Mouse (Mus musculus) lung, postnatal 25 days (tissue): ENCODE results near the gene Chdh.

Experiments
- DNase-seq: peaks from one replicate; pipeline ENCODE4 v3.0.0; 2022; ENCODE audit warnings: low spot score

Chdh gene

GRCm38 (mm10) chr14:30014487-30014886 lies 5.7 kb downstream of the Chdh start:
- DNase-seq, result no peak

DNA sequence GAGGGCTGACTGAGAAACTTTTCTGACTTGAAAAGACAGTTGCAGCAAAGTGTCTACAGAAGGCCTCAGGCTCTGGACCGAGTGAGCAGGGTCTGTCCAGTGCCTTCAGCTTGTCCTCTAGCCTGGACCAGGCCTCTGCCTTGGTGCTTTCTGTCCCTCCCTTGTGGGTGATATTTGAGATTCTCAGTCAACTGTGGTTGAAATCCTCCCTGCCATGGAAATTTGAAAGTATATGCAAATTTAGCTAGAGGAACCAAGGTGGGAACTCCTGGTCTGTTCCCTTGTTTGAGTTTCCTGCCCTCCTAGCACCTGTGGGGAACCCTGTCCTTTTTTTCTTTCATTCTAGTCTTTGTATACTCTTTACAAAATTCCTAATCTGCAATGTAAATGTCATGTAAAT lies 6.2 kb downstream of the Chdh start:
- DNase-seq, result no peak

DNA sequence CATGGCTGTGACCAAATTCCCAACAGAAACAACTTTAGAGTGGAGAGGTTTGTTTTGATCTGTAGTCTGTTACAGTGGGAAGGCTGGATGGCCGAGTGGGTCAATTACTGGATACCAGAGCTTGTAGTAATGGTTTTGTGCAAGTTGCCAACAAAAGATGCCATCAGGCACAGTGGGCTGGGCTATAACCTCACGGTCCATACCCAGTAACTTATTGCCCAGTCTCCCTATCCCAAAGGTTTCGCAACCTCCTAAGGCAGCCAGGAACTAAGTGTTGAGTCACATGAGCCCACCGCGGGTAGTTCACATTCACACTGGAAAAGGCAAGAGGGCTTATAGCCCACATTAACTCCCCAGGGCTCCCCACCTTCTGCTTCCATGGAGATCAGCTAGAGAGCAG lies 7.8 kb downstream of the Chdh start:
- no peak for DNase-seq

- DNase-seq, result no peak
These were observed 9.1 kb downstream of the Chdh start for GRCm38 (mm10) chr14:30017794-30018462.

DNA sequence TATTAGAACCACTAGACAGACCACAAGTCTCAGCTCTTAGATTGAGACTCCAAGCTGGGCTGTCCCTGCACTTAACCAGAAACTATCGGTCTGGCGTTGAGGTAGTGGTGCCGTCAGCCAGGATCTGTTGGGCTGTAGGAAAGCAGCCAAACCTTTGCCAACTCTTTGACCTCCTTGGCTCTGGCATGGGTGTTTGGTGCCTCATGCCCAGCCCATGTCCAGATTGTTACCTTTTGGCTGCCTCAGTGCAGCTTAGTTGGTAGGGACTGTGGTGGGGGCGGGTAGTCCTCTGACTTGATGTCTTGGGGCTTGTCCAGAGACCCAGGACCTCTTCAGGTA lies 9.6 kb downstream of the Chdh start:
- DNase-seq, result no peak

DNA sequence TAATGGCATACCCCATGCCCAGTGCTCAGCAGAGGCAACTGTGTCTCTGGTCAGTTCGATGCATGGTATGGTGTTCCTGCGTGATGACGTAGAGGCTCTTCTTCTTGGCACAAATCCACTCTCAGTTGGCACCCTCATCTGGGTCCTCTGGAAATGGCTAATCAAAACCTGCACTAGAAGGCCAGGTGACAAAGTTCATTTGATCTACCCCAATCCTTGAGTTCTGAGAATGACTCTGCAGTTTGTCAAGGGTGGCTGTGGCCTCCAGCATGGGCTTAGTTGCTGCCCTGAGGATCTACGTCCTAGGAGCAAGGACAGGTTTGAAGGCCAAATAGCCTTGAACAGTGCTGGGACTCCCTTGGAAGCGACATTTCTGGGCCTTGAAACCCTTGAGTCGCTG lies 10.0 kb downstream of the Chdh start:
- DNase-seq, result no peak

DNA sequence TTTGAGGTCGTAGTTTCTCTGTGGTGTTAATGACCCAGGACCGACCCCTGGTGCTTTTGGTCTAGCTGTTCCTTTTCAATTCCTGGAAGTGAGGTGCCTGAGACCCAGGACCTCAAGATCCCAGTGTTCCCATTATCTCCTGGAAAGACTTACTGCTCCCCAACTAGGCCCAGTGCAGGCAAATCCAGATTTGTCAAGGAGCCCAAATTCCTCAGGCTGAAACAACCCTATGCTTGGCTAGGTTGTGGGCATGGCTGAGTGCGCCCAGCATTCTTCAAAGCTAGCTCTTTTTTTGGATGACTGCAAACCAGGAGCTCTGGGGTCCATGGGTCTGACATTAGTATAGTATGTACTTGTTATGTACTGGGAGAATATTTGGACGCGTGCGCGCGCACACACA lies 10.6 kb downstream of the Chdh start:
- DNase-seq, result no peak

DNA sequence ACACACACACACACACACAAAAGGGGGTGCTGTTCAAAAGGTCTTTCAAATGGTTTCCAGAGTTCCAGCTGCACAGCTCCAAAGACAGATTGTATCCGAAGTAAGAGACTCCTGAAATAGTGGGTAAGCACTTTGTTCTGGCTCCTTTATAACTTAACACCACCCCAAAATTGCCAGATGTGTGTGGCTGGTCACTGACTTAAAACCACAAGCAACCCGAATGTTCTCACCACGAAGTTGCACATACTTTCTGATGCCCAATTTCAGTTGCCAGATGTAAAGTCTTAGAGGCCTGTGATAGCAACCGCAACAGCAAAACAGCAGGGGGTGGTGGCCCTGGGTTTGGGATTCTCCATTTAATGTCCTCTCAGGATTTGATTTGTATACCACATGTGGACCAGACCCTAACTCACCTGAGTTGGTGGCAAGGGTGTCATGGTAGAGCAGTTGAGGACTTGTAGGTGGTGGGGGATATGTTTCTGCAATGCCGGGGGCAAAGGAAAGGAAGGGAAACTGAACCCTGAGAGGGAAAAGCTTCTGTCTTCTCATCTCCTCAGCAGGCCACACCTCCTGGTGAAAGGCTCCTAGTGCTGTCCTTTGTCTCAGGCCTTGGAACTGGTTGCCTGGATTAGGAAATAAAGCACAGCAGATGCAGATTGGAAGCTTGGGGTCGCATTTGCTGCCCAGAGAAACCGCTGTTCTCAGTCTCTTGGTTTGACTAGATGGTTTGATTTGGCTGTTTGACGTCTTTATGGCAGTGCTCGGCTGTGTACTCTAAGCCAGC lies 11.2 kb downstream of the Chdh start:
- DNase-seq, result no peak

DNA sequence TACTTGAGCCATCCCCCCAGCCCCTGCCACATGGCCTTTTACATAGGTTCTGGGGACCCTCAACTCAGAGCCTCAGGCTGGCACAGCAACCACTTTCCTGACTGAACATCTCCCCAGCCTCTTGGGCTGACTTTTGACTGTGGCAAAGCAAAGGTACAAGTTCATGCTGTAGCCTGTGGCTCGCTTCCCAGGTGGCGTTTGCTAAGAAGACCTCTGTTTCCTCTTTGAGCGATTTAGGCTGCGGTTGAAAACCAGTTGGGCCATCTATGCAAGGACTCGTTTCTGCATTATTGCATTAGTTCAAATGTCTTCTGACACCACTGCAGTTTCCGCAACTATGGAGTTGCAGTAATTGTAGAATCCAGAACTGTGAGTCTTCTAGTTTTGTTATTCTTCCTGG lies 13.6 kb downstream of the Chdh start:
- DNase-seq, result no peak

DNA sequence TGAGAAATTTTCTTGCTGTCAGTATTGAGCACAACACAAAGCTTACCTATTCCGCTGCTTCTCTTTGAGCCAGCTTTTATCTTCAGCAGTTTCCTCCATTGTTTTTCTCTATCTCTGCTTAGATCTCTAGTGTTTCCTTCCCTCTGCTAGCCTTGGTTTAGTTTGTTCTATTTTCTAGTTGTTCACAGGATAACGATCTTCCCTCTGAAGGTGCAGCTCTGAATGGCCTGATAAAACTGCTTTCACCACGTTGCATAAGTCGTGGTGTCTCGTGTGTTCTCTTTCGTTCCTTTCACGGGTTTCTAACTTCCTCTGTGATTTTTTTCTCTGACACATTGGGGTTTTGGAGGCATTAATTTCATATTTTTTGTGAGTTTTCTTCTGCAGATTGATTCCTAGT lies 15.6 kb downstream of the Chdh start:
- no peak for DNase-seq

DNA sequence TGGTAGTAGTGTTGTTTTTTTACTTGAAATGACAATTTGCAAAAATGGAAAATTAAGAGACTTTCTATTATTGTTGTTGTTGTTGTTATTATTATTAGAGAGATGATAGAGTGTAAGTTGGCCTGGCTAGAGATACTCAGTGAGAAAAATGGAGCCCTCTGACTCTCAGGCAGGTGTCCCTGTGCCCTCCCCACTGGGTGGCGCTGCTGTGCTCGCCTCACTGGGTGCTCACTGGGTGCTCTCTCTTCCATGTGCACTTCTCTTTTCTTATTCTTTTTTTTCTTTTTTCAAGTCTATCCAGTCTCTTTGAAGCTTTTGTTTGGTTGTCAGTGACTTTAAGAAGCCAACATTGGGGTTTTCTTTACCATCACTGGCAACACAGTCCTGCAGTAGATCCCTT lies 18.6 kb downstream of the Chdh start:
- no peak for DNase-seq

DNA sequence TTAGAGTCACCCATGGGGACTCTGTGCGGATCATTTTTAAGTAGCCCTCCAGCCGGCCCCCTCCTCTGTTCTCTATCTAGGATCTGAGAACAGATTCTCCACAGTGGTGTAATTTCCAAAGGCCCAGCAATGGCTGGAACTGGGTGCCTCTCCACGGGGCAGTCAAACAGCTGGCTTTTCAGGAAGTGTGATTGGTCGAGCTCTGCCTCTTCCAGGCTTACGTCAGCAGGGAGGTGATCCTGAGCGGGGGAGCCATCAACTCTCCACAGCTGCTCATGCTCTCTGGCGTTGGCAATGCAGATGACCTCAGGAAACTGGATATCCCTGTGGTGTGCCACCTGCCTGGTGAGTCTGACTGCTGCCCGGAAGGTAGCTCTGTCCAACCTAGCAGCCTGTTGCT lies 24.6 kb downstream of the Chdh start:
- DNase-seq, result no peak

- no peak for DNase-seq
These were observed 29.6 kb downstream of the Chdh start for GRCm38 (mm10) chr14:30038431-30038830.

- no peak for DNase-seq
These were observed 30.6 kb downstream of the Chdh start for GRCm38 (mm10) chr14:30039413-30039812.

GRCm38 (mm10) chr14:30041836-30042235 lies 33.0 kb downstream of the Chdh start:
- DNase-seq, result no peak

DNA sequence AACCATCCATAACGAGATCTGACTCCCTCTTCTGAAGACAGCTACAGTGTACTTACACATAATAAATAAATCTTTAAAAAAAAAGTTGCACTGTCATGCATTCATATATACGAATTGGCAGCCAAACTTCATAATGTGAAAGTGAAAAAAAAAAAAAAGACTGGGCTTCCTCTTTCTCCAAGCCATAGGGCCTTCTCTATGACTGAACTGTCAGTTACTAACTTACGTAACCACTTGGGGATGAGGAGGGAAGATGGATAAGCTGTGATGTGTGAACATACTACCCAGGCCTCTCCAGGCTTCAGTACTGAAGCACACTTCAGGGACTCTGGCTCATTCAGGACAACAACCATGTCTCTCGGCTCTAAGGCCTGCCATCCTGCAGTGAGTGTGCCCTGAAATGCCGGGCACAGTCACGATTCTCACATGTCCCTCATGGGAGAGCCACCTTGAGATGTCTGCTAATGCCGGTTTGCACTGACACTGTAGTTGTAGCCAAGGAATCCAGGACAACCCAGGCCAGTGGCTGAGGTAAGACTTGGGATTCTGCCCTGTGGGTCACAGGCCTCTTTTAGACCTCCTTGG lies 34.6 kb downstream of the Chdh start:
- DNase-seq, result no peak

DNA sequence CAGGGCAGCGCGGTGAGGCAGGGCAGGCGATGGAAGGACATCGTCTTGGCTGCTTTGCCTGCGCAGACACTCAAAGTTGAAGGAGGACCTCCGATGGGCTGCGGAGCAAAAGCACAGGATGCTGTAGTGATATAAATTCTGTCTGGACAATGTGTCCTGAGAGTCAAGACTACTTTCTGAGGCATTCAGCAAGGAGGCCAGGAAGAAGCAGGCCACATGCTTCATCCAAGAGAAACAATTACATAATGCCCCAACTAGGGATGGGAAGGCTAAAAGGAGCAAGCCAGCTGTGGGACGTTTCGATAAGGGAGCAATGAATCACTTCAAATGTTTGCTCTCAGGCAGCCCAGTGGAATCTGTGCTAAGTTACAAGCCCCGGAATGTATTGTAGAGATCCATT lies 36.4 kb downstream of the Chdh start:
- peak; percentile 14 for DNase-seq

DNA sequence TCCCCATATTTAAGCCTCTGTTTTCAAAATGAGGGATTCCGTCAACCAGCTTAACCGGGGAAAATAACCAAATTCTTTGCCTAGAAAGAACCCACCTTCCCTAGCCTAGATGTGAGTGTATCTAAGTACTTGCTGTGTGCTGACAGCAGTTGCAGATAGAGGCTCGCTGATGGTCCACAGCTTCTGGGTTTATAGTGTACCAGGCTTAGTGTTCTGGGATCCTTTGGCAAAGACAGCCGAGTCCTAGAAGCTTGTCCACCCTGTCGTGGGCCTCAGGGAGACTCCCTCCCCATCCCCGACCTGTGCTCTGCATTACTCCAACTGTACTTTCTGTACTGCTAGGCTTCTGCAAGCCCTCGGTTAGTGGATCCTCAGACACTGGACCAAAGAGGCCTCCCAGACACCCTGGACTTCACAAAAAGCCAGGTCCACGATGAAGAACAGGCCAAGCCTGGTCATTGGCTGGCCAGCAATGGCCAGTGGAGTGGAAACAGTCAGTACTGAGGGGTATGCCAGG lies 36.9 kb downstream of the Chdh start:
- no peak for DNase-seq

- no peak for DNase-seq
These were observed 38.2 kb downstream of the Chdh start for GRCm38 (mm10) chr14:30046976-30047375.

DNA sequence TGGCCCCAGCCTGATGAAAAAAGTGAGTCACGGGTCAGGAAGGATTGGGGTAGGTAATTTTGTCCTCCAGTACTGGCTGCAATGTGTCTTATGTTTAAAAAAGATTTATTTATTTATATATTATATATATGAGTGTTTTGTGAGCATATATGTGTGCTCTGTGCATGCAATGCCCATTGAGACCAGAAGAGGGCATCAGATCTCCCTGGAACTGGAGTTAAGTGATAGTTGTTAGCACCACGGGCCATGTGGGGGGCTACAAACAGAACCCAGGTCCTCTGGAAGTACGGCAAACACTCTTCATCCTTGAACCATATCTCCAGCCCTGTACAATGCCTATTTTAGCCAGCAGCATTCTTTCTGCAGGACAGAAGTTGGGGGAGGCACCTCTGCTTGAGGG lies 39.2 kb downstream of the Chdh start:
- no peak for DNase-seq

DNA sequence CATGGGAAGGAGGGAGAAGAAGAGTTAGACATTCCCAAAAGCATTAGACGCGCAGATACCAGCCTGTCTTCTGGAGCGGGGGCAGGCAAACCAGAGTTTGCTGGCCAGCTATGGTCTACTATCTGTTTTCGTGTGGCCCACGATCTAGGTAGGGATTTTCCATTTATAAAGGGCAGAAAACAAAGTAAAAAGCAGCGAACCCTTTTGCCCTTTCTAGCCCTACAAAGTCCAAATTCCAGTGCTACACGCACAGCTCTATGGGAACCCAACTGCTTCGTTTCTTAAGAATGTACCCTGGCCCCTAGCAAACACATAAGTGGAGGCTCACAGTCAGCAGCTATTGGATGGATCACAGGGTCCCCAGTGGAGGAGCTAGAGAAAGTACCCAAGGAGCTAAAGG lies 41.5 kb downstream of the Chdh start:
- no peak for DNase-seq

DNA sequence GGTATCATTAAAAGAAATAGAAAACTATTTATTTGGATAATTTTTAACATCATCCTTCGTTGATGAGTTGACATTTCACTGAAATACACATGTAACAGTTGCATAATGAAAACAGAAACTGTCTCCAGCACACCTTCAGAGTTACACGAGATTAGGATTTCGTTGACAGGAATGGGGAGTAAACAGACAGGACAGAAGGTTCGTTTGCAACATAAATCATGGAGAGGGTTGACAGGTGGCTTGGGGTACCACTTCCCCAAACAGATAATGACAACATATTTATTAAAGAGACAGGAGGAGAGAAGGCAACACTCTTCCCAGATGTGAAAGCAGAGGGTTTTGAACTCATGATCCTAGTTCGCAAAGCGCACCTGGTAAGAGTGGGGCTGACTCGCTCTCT lies 46.1 kb downstream of the Chdh start:
- no peak for DNase-seq

DNA sequence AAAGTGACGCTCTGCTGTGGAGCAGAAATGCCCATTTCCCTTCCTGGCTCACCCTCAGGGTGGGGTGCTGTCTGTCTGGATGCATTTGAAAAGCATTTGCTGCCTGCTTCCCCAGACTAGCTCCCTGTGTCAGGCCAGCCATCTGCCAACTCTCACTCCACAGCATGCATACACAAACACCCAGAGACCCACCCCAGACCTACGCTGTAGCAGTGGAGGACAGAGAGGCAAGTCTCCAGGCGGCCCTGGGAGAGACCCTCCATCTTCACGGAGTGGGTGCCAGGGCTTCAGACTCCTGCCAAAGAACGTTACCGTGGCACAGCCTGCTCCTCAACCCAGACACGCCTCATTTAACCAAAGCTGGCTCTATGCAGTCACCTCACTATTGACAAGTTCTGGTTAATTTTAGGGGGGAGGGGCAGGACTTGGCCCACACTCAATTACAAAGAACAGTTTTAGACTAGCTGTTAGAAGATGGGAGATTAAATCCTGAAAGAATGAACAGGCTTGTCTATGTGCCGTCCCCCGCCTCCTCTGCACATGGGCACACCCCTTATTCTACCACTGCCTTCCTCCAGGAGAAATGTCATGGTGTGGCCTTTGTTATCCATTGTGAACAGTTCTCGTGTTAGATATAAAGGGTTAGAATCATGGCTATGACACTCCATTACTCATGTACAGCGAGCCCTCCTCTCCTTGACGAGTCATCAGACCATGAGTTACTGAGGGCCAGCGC lies 47.4 kb downstream of the Chdh start:
- DNase-seq, result no peak
